Mouse (Mus musculus): ENCODE data around the gene Ccr1.

GRCm38 (mm10) chr9:123941316-123941715 is 27.2 kb downstream of the Ccr1 start:
- no peak for TF ChIP-seq CTCF (IDR thresholded peaks at IDR 0.05; ENCODE audit: low read depth, low read length)
- TF ChIP-seq GATA1 (IDR thresholded peaks at IDR 0.05; ENCODE audit: borderline replicate concordance, low read length), result no peak
- no peak for TF ChIP-seq GATA2 (IDR thresholded peaks at IDR 0.05; ENCODE audit: borderline replicate concordance, low read depth, low read length)
- no peak for TF ChIP-seq POLR2AphosphoS5 (IDR thresholded peaks at IDR 0.05; ENCODE audit: insufficient replicate concordance, low read depth, low read length)
